In genomic region chr6:89012998-89013689, GRCm38 (mm10) we compare ENCODE assay signal across 12 mouse cellular contexts.
A peak's percentile ranks its signal among the peaks of the same experiment; 100 is the strongest.
DNase-seq lines count a peak whose midpoint lies in the region; ATAC-seq lines count a peak whose summit lies in the region.
"Had no signal": no experiment of that assay in that cellular context is flagged by ENCODE, and none has a peak within 500 bp of the region (broad histone marks: within the 10 kb centered on the region; RNA-seq: fewer than 3 reads in every experiment).

No protein-coding gene starts in this region.

- peaks cover 66% of the 10 kb centered on the region for H3K4me1 ChIP-seq in forebrain, embryonic 10.5 days
- H3K4me1 ChIP-seq in hindbrain, embryonic 16.5 days (ENCODE audit: control insufficient read depth, insufficient read depth, low read depth, low read length), result peaks cover 23% of the 10 kb centered on the region
- peaks cover 53% of the 10 kb centered on the region for H3K4me1 ChIP-seq in neural tube, embryonic 13.5 days (replicated peaks)
- peaks cover 10% of the 10 kb centered on the region for H3K4me1 ChIP-seq in intestine, embryonic 15.5 days (replicated peaks)

- H3K9ac ChIP-seq in hindbrain, embryonic 16.5 days (ENCODE audit: low read depth, low read length), result no peak overlapping the region
- H3K9ac ChIP-seq in neural tube, embryonic 13.5 days, result no peak overlapping the region; the same call in 1 of the 2 replicates
- H3K9ac ChIP-seq in intestine, embryonic 15.5 days, result no peak overlapping the region
- H3K9ac ChIP-seq: liver, postnatal 0 days; stomach, embryonic 15.5 days had no signal

- H3K4me3 ChIP-seq in forebrain, embryonic 10.5 days, result no peak overlapping the region
- H3K4me3 ChIP-seq in hindbrain, embryonic 16.5 days (ENCODE audit: low read length), result no peak overlapping the region
- H3K4me3 ChIP-seq in neural tube, embryonic 13.5 days, result no peak overlapping the region
- H3K4me3 ChIP-seq in intestine, embryonic 15.5 days (replicated peaks), result no peak overlapping the region
- H3K4me3 ChIP-seq: megakaryocyte, embryonic 14.5 days; stomach, embryonic 15.5 days had no signal

- intact Hi-C loops in left cerebral cortex, postnatal 4 days (cut with DNase I), result no loop called here
- intact Hi-C loops in left cerebral cortex, postnatal 25 days (cut with DNase I), result no loop called here

- peak overlapping the region; percentile 79 for H3K27ac ChIP-seq in forebrain, embryonic 10.5 days
- peak overlapping the region; percentile 59 for H3K27ac ChIP-seq in hindbrain, embryonic 16.5 days (ENCODE audit: low read depth, low read length)
- peak overlapping the region; percentile 90 for H3K27ac ChIP-seq in neural tube, embryonic 13.5 days (replicated peaks)
- no peak overlapping the region for H3K27ac ChIP-seq in intestine, embryonic 15.5 days
- H3K27ac ChIP-seq: stomach, embryonic 15.5 days had no signal

- 41% methylated on average over 12 of the region's 12 CpGs for WGBS in forebrain, embryonic 10.5 days
- 11% methylated on average over 11 of the region's 12 CpGs for WGBS in hindbrain, embryonic 16.5 days
- WGBS in neural tube, embryonic 13.5 days, result 17% methylated on average over 12 of the region's 12 CpGs
- 40% methylated on average over 12 of the region's 12 CpGs for WGBS in intestine, embryonic 15.5 days

- ATAC-seq in hindbrain, embryonic 16.5 days, result peak; percentile 63; the same call in 1 of the 2 replicates
- ATAC-seq in neural tube, embryonic 13.5 days (ENCODE audit: low read depth), result peak; percentile 80
- ATAC-seq in intestine, embryonic 15.5 days, result no peak
- ATAC-seq: liver, postnatal 0 days had no signal

- no peaks in the 10 kb centered on the region for H3K36me3 ChIP-seq in forebrain, embryonic 10.5 days (replicated peaks)
- no peaks in the 10 kb centered on the region for H3K36me3 ChIP-seq in hindbrain, embryonic 16.5 days (ENCODE audit: control insufficient read depth, insufficient read depth, low read length)
- no peaks in the 10 kb centered on the region for H3K36me3 ChIP-seq in neural tube, embryonic 13.5 days
- no peaks in the 10 kb centered on the region for H3K36me3 ChIP-seq in intestine, embryonic 15.5 days
- H3K36me3 ChIP-seq: stomach, embryonic 15.5 days had no signal

- peaks cover 60% of the 10 kb centered on the region for H3K27me3 ChIP-seq in forebrain, embryonic 10.5 days (ENCODE audit: poor library complexity, severe bottlenecking)
- peaks cover 2% of the 10 kb centered on the region; the same call in 1 of the 2 replicates for H3K27me3 ChIP-seq in hindbrain, embryonic 16.5 days (replicated peaks; ENCODE audit: control insufficient read depth, insufficient read depth, low read length)
- H3K27me3 ChIP-seq in neural tube, embryonic 13.5 days, result peaks cover 57% of the 10 kb centered on the region
- no peaks in the 10 kb centered on the region for H3K27me3 ChIP-seq in intestine, embryonic 15.5 days (replicated peaks)
- H3K27me3 ChIP-seq: stomach, embryonic 15.5 days had no signal

- H3K9me3 ChIP-seq in forebrain, embryonic 10.5 days, result no peaks in the 10 kb centered on the region
- H3K9me3 ChIP-seq in hindbrain, embryonic 16.5 days (ENCODE audit: control insufficient read depth, low read length), result no peaks in the 10 kb centered on the region
- no peaks in the 10 kb centered on the region for H3K9me3 ChIP-seq in neural tube, embryonic 13.5 days
- H3K9me3 ChIP-seq in intestine, embryonic 15.5 days, result no peaks in the 10 kb centered on the region
- H3K9me3 ChIP-seq: megakaryocyte, embryonic 14.5 days; stomach, embryonic 15.5 days had no signal

- DNase-seq in left cerebral cortex, postnatal 4 days, result peak; percentile 89
- no peak for DNase-seq in left cerebral cortex, postnatal 25 days (ENCODE audit: low spot score in 2 of 2)
- DNase-seq in forebrain, embryonic 10.5 days (ENCODE audit: extremely low spot score, low spot score), result peak; percentile 70
- no peak for DNase-seq in urinary bladder, postnatal 4 days (ENCODE audit: low spot score in 2 of 2)
- DNase-seq in left cerebral cortex, adult 8-10 months (ENCODE audit: low spot score in 2 of 2), result no peak
- DNase-seq: kidney, postnatal 14 days; liver, postnatal 0 days had no signal

- 0 out of 2 replicates have a peak overlapping the region, but pooled peaks have one; percentile 5 for H3K4me2 ChIP-seq in hindbrain, embryonic 16.5 days (ENCODE audit: low read length)
- peak overlapping the region; percentile 22; the same call in 1 of the 2 replicates for H3K4me2 ChIP-seq in neural tube, embryonic 13.5 days
- H3K4me2 ChIP-seq in intestine, embryonic 15.5 days (replicated peaks), result no peak overlapping the region
- H3K4me2 ChIP-seq: stomach, embryonic 15.5 days had no signal

Comparison
In these comparisons a context has a peak if more than half of its experiments do, and no peak if none do; other contexts are left out.
1. DNase-seq: peak in left cerebral cortex, postnatal 4 days (single experiment) and forebrain, embryonic 10.5 days (single experiment); none in left cerebral cortex, postnatal 25 days (0 of 2), urinary bladder, postnatal 4 days (0 of 2) and left cerebral cortex, adult 8-10 months (0 of 2).